Mouse (Mus musculus): ENCODE measurements around the gene Ttll5.

DNA sequence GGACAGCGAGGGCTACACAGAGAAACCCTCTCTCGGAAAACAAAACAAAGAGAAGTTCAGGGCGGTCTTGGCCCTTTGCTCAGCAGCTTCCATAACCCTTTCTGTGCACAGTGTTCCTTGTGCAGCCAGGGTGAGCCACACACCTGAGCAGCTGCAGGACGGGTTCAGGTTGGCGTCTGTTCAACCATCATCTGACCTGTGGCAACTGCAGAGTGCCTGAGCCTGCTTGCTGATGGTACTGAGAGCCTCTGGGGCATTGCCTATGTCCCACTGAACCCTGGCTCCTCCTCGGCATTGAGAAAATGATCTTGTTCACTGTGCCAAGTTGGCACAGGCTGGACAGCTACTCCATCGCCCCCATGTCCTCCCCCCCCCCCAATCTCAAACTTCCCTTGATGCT is 250.9 kb downstream of the Ttll5 start:
- TF ChIP-seq CTCF (IDR thresholded peaks at IDR 0.05; ENCODE audit: low read depth) (no peak), EP300 (IDR thresholded peaks at IDR 0.05; ENCODE audit: low read depth) (no peak)

All from liver, embryonic 14.5 days (tissue).